Mouse (Mus musculus) gastrocnemius, adult 2 months (tissue): ENCODE results near the gene Vamp2. TPM values are rescaled to one million over a fixed set of nuclear protein-coding genes. Genes with fewer than 3 reads are reported as not detected.

Experiments used
- DNase-seq: peaks from one replicate; pipeline ENCODE4 v3.0.0; 2022
- H3K27ac ChIP-seq: fragments of 200-600 bp; 2 replicates; pipeline ENCODE4 v1.8.1; 2022; ENCODE audit warnings: mild to moderate bottlenecking
- H3K4me3 ChIP-seq: fragments of 200-600 bp; 2 replicates; pipeline ENCODE4 v1.8.1; 2022; ENCODE audit warnings: mild to moderate bottlenecking, moderate library complexity
- CTCF ChIP-seq: fragments of 200-600 bp; IDR thresholded peaks from 2 replicates; pipeline ENCODE4 v1.8.1; 2022; ENCODE audit warnings: antibody characterized with exemption, mild to moderate bottlenecking, moderate library complexity
- intact Hi-C: fragments of 180-260 bp; cut with DNase I; formaldehyde crosslinking; loops from one replicate; pipeline ENCODE4 v1.15.1; 2025
- total RNA-seq, 2 experiments: library from RNA; stranded (reverse); gene quantifications; 2 replicates each; pipeline ENCODE4 v1.2.3; 2021

Vamp2 gene
- total RNA-seq, 2 experiments from 2014 or later, result 38.0 to 42.7 TPM

DNA sequence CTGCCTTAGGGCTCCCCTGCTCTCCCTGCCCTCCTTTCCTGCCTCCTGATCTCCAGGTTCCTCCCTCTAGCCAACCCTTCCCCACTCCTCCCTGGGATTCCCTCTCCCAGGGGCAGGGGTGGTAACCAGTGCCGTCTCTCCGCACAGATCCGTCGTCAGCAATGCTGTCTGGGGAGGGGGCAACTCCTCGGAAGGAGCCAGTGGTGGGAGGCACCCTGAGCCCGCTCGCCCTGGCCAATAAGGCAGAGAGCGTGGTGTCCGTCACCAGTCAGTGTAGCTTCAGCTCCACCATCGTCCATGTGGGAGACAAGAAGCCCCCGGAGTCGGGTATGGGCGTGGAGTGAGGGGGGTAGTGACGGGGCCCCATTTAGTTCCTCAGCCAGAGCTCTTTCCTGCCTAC lies 16.2 kb downstream of the Vamp2 start:
- Histone ChIP-seq H3K4me3 (no peak overlapping the region), H3K27ac (no peak overlapping the region)
- no peak for TF ChIP-seq CTCF
- intact Hi-C loops, result loop anchor here (10.0 kb wide), 1 partner anchor 810 kb away; the partner anchor contains the start of gene Gps2
- peak; percentile 19 for DNase-seq

DNA sequence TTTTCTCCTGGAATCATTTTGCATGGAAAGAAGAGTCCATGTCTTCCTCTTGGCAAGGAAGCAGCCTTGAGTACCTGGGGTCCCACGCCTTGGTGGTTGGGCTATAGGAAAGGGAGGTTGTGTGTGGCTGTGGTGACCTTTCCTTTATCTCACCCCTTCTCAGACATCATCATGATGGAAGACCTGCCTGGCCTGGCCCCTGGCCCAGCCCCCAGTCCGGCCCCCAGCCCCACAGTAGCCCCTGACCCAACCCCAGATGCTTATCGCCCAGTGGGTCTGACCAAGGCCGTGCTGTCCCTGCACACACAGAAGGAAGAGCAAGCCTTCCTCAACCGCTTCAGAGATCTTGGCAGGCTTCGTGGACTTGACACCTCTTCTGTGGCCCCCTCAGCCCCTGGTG lies 16.9 kb downstream of the Vamp2 start:
- DNase-seq, result peak; percentile 23
- Histone ChIP-seq H3K4me3 (no peak overlapping the region), H3K27ac (no peak overlapping the region)
- intact Hi-C loops, result loop anchor here (10.0 kb wide), 1 partner anchor 810 kb away; the partner anchor contains the start of gene Gps2
- no peak for TF ChIP-seq CTCF

DNA sequence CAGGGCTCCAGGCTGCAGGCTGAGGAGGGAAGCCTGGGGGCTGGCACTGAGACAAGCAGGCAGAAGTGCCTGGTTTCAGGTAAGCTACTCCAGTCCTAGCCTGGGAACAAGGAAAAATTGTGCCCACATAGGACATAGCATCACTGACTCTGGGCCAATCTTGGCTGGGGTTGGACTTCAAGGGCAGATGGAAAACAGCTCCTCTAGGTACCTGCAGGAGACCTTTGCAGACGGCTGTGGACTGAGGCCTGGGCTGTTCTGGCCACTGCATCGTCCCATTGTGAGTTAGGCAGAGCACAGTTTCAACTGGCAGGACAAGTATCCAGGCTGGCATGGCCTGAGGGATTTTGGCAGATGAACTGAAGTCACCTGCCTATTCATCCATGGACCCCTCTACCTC lies 17.5 kb downstream of the Vamp2 start:
- TF ChIP-seq CTCF, result no peak
- H3K27ac ChIP-seq, result no peak overlapping the region
- no peak overlapping the region for H3K4me3 ChIP-seq
- intact Hi-C loops, result loop anchor here (10.0 kb wide), 1 partner anchor 809 kb away; the partner anchor contains the start of gene Gps2
- DNase-seq, result peak; percentile 30

DNA sequence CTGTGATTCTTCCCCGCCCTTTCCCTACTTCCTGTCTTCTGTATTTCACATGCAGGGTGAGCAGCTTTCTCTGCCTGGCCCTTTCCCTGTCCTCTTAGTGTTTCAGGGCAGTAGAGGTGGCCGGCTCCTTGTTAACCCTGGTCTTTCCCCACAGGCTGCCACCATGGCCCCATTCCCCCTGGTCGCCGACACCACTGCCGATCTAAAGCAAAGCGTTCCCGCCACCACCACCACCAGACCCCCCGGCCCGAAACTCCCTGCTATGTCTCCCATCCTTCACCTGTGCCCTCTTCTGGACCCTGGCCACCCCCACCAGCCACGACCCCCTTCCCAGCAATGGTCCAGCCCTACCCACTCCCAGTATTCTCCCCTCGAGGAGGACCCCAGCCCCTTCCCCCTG lies 18.0 kb downstream of the Vamp2 start:
- Histone ChIP-seq H3K4me3 (no peak overlapping the region), H3K27ac (no peak overlapping the region)
- no peak for TF ChIP-seq CTCF
- DNase-seq, result peak; percentile 37
- intact Hi-C loops, result loop anchor here (10.0 kb wide), 1 partner anchor 809 kb away; the partner anchor contains the start of gene Gps2

DNA sequence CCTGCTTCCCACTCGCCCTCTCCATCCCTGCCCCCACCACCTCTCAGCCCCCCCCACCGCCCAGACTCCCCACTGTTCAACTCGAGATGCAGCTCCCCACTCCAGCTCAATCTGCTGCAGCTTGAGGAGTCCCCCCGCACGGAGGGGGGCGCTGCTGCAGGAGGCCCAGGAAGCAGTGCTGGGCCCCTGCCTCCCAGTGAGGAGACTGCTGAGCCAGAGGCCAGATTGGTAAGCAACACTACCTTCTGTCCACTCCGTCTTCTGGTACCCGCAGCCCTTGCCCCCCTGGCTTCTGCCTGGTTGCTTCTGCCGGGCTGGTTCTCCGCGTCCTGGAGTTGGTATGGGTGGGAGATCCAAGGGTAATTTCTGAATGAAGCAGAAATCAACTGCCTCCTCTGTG lies 18.6 kb downstream of the Vamp2 start:
- no peak overlapping the region for H3K27ac ChIP-seq
- intact Hi-C loops, result loop anchor here (10.0 kb wide), 1 partner anchor 808 kb away; the partner anchor contains the start of gene Gps2
- peak; percentile 22 for DNase-seq
- no peak overlapping the region for H3K4me3 ChIP-seq
- no peak for TF ChIP-seq CTCF

DNA sequence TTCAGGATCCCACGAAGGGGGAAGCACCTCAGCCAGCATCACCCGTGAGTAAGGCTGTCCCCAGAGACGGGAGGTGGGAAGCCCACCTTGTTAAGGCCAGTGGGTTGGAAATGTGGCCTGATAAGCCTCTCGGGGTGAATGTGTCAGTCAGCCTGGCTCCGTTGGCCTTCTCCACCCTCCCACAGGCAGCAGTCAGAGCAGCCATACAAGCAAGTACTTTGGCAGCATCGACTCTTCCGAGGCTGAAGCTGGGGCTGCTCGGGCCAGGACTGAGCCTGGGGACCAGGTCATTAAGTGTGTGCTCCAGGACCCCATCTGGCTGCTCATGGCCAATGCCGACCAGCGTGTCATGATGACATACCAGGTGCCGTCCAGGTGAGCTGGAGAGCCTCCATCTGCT lies 19.4 kb downstream of the Vamp2 start:
- H3K27ac ChIP-seq, result no peak overlapping the region
- intact Hi-C loops, result loop anchor here (10.0 kb wide), 1 partner anchor 807 kb away; the partner anchor contains the start of gene Gps2
- peak; percentile 20 for DNase-seq
- TF ChIP-seq CTCF, result no peak
- no peak overlapping the region for H3K4me3 ChIP-seq

DNA sequence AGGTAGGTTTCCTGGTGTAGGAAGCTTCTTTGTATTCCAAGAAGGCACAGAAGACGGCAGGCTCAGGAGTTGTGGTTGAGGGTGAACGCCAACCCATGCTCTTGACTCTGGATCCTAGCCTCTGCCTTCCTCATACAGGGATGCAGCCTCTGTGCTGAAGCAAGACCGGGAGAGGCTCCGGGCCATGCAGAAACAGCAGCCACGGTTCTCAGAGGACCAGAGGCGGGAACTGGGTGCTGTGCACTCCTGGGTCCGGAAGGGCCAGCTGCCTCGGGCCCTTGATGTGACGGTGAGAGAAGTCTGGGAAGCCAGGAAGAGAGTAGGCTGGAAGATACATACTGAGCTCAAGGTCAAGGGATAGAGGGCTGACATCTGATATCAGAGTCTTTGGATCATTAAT lies 19.9 kb downstream of the Vamp2 start:
- intact Hi-C loops, result loop anchor here (10.0 kb wide), 1 partner anchor 807 kb away; the partner anchor contains the start of gene Gps2

DNA sequence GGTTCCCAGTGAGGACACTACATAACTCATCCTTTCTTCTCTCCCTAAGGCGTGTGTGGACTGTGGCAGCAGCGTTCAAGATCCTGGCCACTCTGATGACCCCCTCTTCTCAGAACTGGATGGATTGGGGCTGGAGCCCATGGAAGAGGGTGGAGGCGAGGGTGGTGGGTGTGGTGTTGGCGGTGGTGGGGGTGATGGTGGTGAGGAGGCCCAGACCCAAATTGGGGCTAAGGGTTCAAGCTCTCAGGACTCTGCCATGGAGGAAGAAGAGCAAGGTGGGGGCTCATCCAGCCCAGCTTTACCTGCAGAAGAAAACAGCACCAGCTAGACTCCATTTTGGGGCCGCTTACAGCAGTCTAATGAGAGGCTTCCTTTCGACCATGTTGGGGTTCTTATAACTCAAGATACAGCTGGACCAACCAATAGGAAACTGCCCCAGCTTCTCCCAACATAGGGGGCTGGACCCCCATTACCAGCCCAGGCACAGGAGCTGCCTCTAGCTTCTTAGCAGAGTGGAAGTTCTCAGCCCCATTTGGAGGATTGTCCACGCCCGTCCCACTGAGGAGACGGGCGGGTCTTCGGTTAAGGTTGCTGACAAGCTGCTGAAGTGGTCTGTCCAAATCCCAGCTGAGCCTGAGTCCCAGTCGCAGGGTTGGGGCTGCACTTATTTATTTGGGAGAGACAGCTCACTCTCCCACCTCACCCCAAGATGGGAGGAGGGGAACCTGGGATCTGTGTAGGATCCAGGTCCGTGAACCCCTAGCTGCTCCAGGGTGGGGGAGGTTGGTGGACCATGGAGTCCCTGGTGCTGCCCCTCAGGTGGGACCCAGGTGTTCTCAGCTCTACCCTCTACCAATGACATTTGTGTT lies 21.0 kb downstream of the Vamp2 start:
- Histone ChIP-seq H3K4me3 (no peak overlapping the region), H3K27ac (no peak overlapping the region)
- no peak for TF ChIP-seq CTCF
- intact Hi-C loops, result loop anchor here (10.0 kb wide), 1 partner anchor 806 kb away; the partner anchor contains the start of gene Gps2
- peak; percentile 34 for DNase-seq

More for the DNA sequence above, 19.9 kb downstream of the Vamp2 start:
- Histone ChIP-seq H3K4me3 (no peak overlapping the region), H3K27ac (no peak overlapping the region)
- no peak for TF ChIP-seq CTCF
- DNase-seq, result peak; percentile 28

DNA sequence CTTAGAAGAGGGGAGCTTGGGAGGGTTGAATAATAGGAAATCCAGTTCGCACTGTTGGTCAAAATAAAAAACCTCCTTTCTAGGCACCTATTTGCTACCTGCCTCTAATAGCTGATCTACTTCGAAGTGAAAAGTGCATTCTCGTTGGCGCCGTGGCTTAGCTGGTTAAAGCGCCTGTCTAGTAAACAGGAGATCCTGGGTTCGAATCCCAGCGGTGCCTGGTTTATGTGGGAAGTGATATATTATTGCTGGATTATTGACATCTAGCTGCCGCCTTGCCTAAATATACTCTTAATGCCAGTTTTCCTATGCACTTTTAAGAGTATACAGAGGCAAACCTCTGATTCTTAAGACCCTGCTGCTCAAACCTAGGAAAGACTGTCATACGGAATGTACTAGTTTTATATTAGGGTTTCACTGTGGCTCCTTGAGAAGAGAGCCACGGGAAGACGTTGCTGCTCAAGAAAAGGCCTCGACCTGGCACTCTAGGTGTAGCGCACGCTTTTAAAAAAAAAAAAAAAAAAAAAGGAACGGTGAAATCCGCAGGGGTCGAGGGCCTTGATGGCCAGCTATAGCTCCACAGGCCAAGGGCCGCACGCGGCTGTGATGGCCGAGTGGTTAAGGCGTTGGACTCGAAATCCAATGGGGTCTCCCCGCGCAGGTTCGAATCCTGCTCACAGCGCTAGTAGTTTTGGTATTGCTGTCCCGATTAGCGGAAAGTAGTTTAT lies 22.2 kb downstream of the Vamp2 start:
- intact Hi-C loops, result no loop called here
- peak; percentile 93 for DNase-seq
- TF ChIP-seq CTCF, result no peak
- Histone ChIP-seq H3K4me3 (peak overlapping the region; percentile 71), H3K27ac (peak overlapping the region; percentile 69)

DNA sequence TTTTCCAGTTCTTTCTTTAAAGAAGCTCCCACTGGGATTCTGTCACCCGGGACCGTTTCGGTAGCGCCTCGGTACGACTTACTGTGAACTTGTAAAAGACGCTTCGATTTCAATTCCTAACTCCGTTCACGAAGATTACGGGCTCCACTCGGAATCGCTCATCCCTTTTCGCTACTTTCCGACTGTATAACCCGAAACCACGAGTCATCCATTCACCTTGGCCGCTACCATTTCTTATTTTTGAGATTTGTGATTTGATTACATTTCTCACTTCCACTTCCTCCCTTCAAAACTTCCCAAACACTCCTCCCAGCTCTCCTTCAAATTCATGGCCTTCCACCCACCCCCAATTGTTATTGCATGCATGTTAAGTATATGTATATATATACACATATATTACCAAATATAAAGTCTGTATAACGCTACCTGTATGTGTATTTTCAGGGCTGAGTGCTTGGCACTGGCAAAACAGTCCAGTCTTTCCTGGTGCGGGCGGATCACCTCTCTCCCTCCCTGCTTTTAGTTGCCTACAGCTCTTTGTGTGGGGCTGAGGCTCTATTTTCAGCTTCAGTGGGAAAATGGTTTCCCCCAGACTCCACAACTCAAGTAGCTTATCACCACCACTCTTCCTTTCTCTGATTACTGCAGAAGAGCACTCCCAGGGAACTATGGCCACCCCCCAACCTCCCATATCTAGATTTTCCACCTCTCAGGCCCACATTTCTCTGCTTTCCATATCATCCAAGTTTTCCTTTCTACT lies 22.9 kb downstream of the Vamp2 start:
- peak; percentile 15 for DNase-seq
- intact Hi-C loops, result no loop called here
- peak overlapping the region; percentile 71 for H3K4me3 ChIP-seq
- TF ChIP-seq CTCF, result no peak
- H3K27ac ChIP-seq, result peak overlapping the region; percentile 69

DNA sequence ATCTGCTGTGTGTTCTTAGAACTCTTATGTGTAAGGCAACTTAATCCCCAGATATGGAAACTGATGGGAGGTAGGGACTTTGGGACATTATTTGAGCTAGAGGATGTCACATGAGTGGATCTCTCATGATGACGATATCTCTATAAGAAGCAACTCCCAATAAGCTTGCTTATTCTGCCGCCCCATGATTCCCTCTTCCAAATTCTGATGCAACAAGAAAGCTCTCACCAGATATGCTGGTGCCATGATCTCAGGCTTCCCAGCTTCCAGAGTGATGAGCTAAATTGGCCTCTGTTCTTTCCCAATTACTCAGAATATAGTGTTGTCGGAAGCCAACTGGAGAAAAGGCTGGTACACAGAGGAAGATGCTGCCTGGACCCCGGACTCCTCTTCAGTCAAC lies 23.6 kb downstream of the Vamp2 start:
- DNase-seq, result peak; percentile 14
- intact Hi-C loops, result no loop called here
- no peak overlapping the region for H3K4me3 ChIP-seq
- H3K27ac ChIP-seq, result no peak overlapping the region
- TF ChIP-seq CTCF, result no peak

DNA sequence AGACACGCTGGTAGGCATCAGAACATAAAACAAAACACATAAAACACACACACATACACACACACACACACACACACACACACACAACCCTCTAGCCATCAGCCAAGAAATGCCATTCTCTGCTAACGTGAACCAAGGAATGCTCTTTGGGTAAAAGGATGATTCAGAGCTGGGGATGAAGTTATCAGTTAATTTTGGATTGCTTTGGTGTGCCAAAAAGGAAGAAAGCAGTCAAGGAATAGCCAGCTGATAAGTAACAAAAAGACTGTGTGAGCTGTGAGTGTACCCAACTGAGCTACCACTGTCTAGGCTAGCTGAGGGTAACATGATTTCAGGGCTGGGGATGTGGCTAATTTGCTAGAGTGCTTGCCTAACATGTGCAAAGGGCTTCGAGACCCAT lies 25.7 kb downstream of the Vamp2 start:
- intact Hi-C loops, result no loop called here
- TF ChIP-seq CTCF, result no peak
- H3K4me3 ChIP-seq, result no peak overlapping the region
- DNase-seq, result no peak
- H3K27ac ChIP-seq, result no peak overlapping the region
